Mouse (Mus musculus) adrenal gland, postnatal 36 days (tissue): ENCODE measurements around the gene Lkaaear1. TPM values are rescaled to one million over a fixed set of nuclear protein-coding genes. Genes with fewer than 3 reads are reported as not detected.
A peak's percentile ranks its signal among the peaks of the same experiment; 100 is the strongest.

Experiments
- DNase-seq, 2 experiments: peaks; one replicate each; pipeline ENCODE4 v3.0.0; 2021; ENCODE audit warnings: mixed read lengths in 1 of 2
- long read RNA-seq, 2 experiments: library from polyadenylated mRNA; stranded (forward); transcript quantifications; one replicate each; pipeline ENCODE4 v2.0.0; 2021; ENCODE audit warnings: borderline sequencing depth in 2 of 2
- total RNA-seq, 2 experiments: library from RNA; stranded (reverse); gene quantifications; 2 replicates each; pipeline ENCODE4 v1.2.3; 2021

The Lkaaear1 gene
- not detected for total RNA-seq
- long read RNA-seq, experiment 1: 0 reads
- long read RNA-seq, experiment 2: 0 reads

GRCm38 (mm10) chr2:181698241-181698640, at the start of gene Lkaaear1:
Gene Lkaaear1 (minus strand): TSS chr2:181698442.
- DNase-seq: no peak

GRCm38 (mm10) chr2:181730051-181730450, 31.8 kb upstream of the Lkaaear1 start:
- no peak for DNase-seq

GRCm38 (mm10) chr2:181727659-181728262, 29.5 kb upstream of the Lkaaear1 start:
- DNase-seq: peak in 1 of 2 experiments; percentile 5

- peak; percentile 25 to 42 for DNase-seq
Measured at GRCm38 (mm10) chr2:181722213-181722612, 24.0 kb upstream of the Lkaaear1 start.

- no peak for DNase-seq
Measured at GRCm38 (mm10) chr2:181721200-181721599, 23.0 kb upstream of the Lkaaear1 start.

GRCm38 (mm10) chr2:181720061-181720460, 21.8 kb upstream of the Lkaaear1 start:
- no peak for DNase-seq

GRCm38 (mm10) chr2:181716991-181717390, 18.7 kb upstream of the Lkaaear1 start:
- no peak for DNase-seq

- no peak for DNase-seq
Measured at GRCm38 (mm10) chr2:181715382-181715781, 17.1 kb upstream of the Lkaaear1 start.

- DNase-seq: peak in 1 of 2 experiments; percentile 29
Measured at GRCm38 (mm10) chr2:181714903-181715326, 16.7 kb upstream of the Lkaaear1 start, which contains the start of gene Oprl1. Gene Oprl1 (plus strand): TSS chr2:181715016.

GRCm38 (mm10) chr2:181713749-181714148, 15.5 kb upstream of the Lkaaear1 start:
- no peak for DNase-seq

- peak; percentile 19 to 39 for DNase-seq
Measured at GRCm38 (mm10) chr2:181706668-181707067, 8.4 kb upstream of the Lkaaear1 start.

- no peak for DNase-seq
Measured at GRCm38 (mm10) chr2:181696801-181697420, 1.3 kb downstream of the Lkaaear1 start.

GRCm38 (mm10) chr2:181695776-181696175, 2.5 kb downstream of the Lkaaear1 start:
- no peak for DNase-seq

- no peak for DNase-seq
Measured at GRCm38 (mm10) chr2:181694581-181694980, 3.7 kb downstream of the Lkaaear1 start.

- peak; percentile 94 for DNase-seq
Measured at GRCm38 (mm10) chr2:181693339-181694280, 4.6 kb downstream of the Lkaaear1 start, which contains the start of gene Rgs19. Gene Rgs19 (minus strand): TSS chr2:181693977.

- DNase-seq: no peak
Measured at GRCm38 (mm10) chr2:181692304-181692703, 5.9 kb downstream of the Lkaaear1 start.

GRCm38 (mm10) chr2:181691571-181691970, 6.7 kb downstream of the Lkaaear1 start:
- no peak for DNase-seq

GRCm38 (mm10) chr2:181691083-181691482, 7.2 kb downstream of the Lkaaear1 start:
- DNase-seq: no peak

GRCm38 (mm10) chr2:181689466-181690160, 8.6 kb downstream of the Lkaaear1 start:
- no peak for DNase-seq

- no peak for DNase-seq
Measured at GRCm38 (mm10) chr2:181687586-181687985, 10.7 kb downstream of the Lkaaear1 start.

GRCm38 (mm10) chr2:181685686-181686085, 12.6 kb downstream of the Lkaaear1 start:
- no peak for DNase-seq

GRCm38 (mm10) chr2:181684713-181685112, 13.5 kb downstream of the Lkaaear1 start:
- no peak for DNase-seq
